Mouse (Mus musculus) kidney, postnatal 0 days (tissue): ENCODE measurements around the gene Utrn. TPM values are rescaled to one million over a fixed set of nuclear protein-coding genes. Genes with fewer than 3 reads are reported as not detected.
A peak's percentile ranks its signal among the peaks of the same experiment; 100 is the strongest.

Experiments used
- ATAC-seq: fragments of 200-750 bp; cut with Nextera tagmentation; replicated peaks from 2 replicates; pipeline ENCODE4 v1.8.0; 2017; ENCODE audit warnings: low read depth, moderate number of reproducible peaks, moderate TSS enrichment, moderate library complexity; ENCODE audit not compliant: low FRiP score
- DNase-seq: peaks from one replicate; pipeline ENCODE4 v3.0.0-alpha.2; 2016; ENCODE audit warnings: low spot score
- H3K27ac ChIP-seq: fragments of 300-500 bp; sonication (generic); 2 replicates; pipeline ENCODE4 v1.5.1; 2014; ENCODE audit warnings: mild to moderate bottlenecking
- H3K27me3 ChIP-seq: fragments of 300-500 bp; sonication (generic); 2 replicates; pipeline ENCODE4 v1.6.1; 2014; ENCODE audit warnings: low read length, mixed read lengths; ENCODE audit not compliant: insufficient read depth
- H3K36me3 ChIP-seq: fragments of 300-500 bp; sonication (generic); 2 replicates; pipeline ENCODE4 v1.6.1; 2014; ENCODE audit warnings: low read length, mixed read lengths; ENCODE audit not compliant: insufficient read depth
- H3K4me1 ChIP-seq: fragments of 300-500 bp; sonication (generic); replicated peaks from 2 replicates; pipeline ENCODE4 v1.6.1; 2014; ENCODE audit warnings: antibody characterized with exemption, low read length, mixed read lengths; ENCODE audit not compliant: insufficient read depth
- H3K4me2 ChIP-seq: fragments of 300-500 bp; sonication (generic); 2 replicates; pipeline ENCODE4 v1.6.1; 2014; ENCODE audit warnings: mild to moderate bottlenecking, low read length, moderate library complexity, mixed read lengths
- H3K4me3 ChIP-seq: fragments of 300-500 bp; sonication (generic); replicated peaks from 2 replicates; pipeline ENCODE4 v1.5.1; 2014; ENCODE audit warnings: low read depth, low read length
- H3K9ac ChIP-seq: fragments of 300-500 bp; sonication (generic); 2 replicates; pipeline ENCODE4 v1.6.1; 2014; ENCODE audit warnings: low read depth, low read length
- H3K9me3 ChIP-seq: fragments of 300-500 bp; sonication (generic); replicated peaks from 2 replicates; pipeline ENCODE4 v1.6.1; 2016; ENCODE audit warnings: low read length, inconsistent platforms, mixed read lengths
- CTCF ChIP-seq: IDR thresholded peaks from 2 replicates; pipeline ENCODE4 v1.5.1; 2016; ENCODE audit warnings: antibody characterized with exemption, low read depth, mild to moderate bottlenecking, moderate library complexity
- WGBS: fragments of 180-500 bp; shearing (Covaris S2); extraction: QIAGEN DNeasy Blood & Tissue Kit; methylation state at CpG from one replicate; pipeline ENCODE4 v1.1.7; 2014; 5-methylcytosine and 5-hydroxymethylcytosine counted together
- polyA plus RNA-seq: library from polyadenylated mRNA; unstranded; fragments of >200 nt; fragmentation: Nextera tagmentation; extraction: Ambion mirVana; gene quantifications from 2 replicates; pipeline ENCODE4 v1.2.1, GENCODE M21; 2015

Utrn gene
- polyA plus RNA-seq, 1 experiment from 2014 or later, result 59.0 TPM

GRCm38 (mm10) chr10:12888373-12888772, 19.2 kb upstream of the Utrn start:
- no peaks in the 10 kb centered on the region for H3K36me3 ChIP-seq
- H3K27ac ChIP-seq, result no peak overlapping the region
- no peak overlapping the region for H3K4me3 ChIP-seq
- WGBS, result 55% methylated on average over 13 of the region's 13 CpGs
- H3K27me3 ChIP-seq, result no peaks in the 10 kb centered on the region
- ATAC-seq (no peak; the same call in 1 of the 2 replicates), DNase-seq (peak; percentile 56)
- H3K9me3 ChIP-seq, result no peaks in the 10 kb centered on the region
- no peak overlapping the region for H3K9ac ChIP-seq
- H3K4me2 ChIP-seq, result no peak overlapping the region
- no peaks in the 10 kb centered on the region; the same call in 1 of the 2 replicates for H3K4me1 ChIP-seq
- no peak for TF ChIP-seq CTCF

- H3K4me2 ChIP-seq, result no peak overlapping the region
- 72% methylated on average over 2 of the region's 2 CpGs for WGBS
- ATAC-seq (no peak), DNase-seq (no peak)
- H3K9me3 ChIP-seq, result no peaks in the 10 kb centered on the region
- H3K4me3 ChIP-seq, result no peak overlapping the region
- H3K4me1 ChIP-seq, result no peaks in the 10 kb centered on the region; the same call in 1 of the 2 replicates
- no peak for TF ChIP-seq CTCF
- H3K27ac ChIP-seq, result no peak overlapping the region
- H3K9ac ChIP-seq, result no peak overlapping the region
- H3K36me3 ChIP-seq, result no peaks in the 10 kb centered on the region
- H3K27me3 ChIP-seq, result no peaks in the 10 kb centered on the region
These were observed 18.6 kb upstream of the Utrn start for GRCm38 (mm10) chr10:12887792-12888191.

GRCm38 (mm10) chr10:12884308-12884948, 15.3 kb upstream of the Utrn start:
- 43% methylated on average over 8 of the region's 8 CpGs for WGBS
- TF ChIP-seq CTCF, result no peak
- H3K27me3 ChIP-seq, result no peaks in the 10 kb centered on the region
- no peaks in the 10 kb centered on the region for H3K36me3 ChIP-seq
- ATAC-seq (peak; percentile 40; the same call in 1 of the 2 replicates), DNase-seq (peak; percentile 62)
- no peaks in the 10 kb centered on the region; the same call in 1 of the 2 replicates for H3K4me1 ChIP-seq
- no peak overlapping the region for H3K27ac ChIP-seq
- no peaks in the 10 kb centered on the region for H3K9me3 ChIP-seq
- no peak overlapping the region for H3K4me3 ChIP-seq
- no peak overlapping the region for H3K4me2 ChIP-seq
- no peak overlapping the region for H3K9ac ChIP-seq

GRCm38 (mm10) chr10:12881911-12882310, 12.7 kb upstream of the Utrn start:
- no peak for DNase-seq

GRCm38 (mm10) chr10:12879313-12879695, 10.1 kb upstream of the Utrn start:
- Histone ChIP-seq H3K9ac (no peak overlapping the region), H3K4me1 (peaks cover 4% of the 10 kb centered on the region; the same call in 1 of the 2 replicates), H3K36me3 (no peaks in the 10 kb centered on the region), H3K27me3 (no peaks in the 10 kb centered on the region), H3K4me3 (no peak overlapping the region), H3K9me3 (no peaks in the 10 kb centered on the region), H3K4me2 (0 out of 2 replicates have a peak overlapping the region, but pooled peaks have one; percentile 3), H3K27ac (no peak overlapping the region)
- no peak for TF ChIP-seq CTCF
- ATAC-seq (no peak), DNase-seq (no peak)
- WGBS, result 26% methylated on average over 3 of the region's 3 CpGs

More at GRCm38 (mm10) chr10:12881911-12882310, 12.7 kb upstream of the Utrn start:
- WGBS, result 77% methylated on average over 4 of the region's 4 CpGs
- H3K4me1 ChIP-seq, result peaks cover 4% of the 10 kb centered on the region; the same call in 1 of the 2 replicates
- H3K36me3 ChIP-seq, result no peaks in the 10 kb centered on the region
- H3K9ac ChIP-seq, result no peak overlapping the region
- H3K4me2 ChIP-seq, result no peak overlapping the region
- H3K27ac ChIP-seq, result no peak overlapping the region
- no peak for ATAC-seq
- H3K9me3 ChIP-seq, result no peaks in the 10 kb centered on the region
- no peak overlapping the region for H3K4me3 ChIP-seq
- no peak for TF ChIP-seq CTCF
- no peaks in the 10 kb centered on the region for H3K27me3 ChIP-seq

GRCm38 (mm10) chr10:12878661-12879312, 9.6 kb upstream of the Utrn start:
- no peaks in the 10 kb centered on the region for H3K27me3 ChIP-seq
- DNase-seq, result peak; percentile 67
- no peak overlapping the region for H3K27ac ChIP-seq
- no peaks in the 10 kb centered on the region for H3K36me3 ChIP-seq
- 11% methylated on average over 14 of the region's 14 CpGs for whole genome bisulfite sequencing
- H3K4me2 ChIP-seq, result peak overlapping the region; percentile 26; the same call in 1 of the 2 replicates
- peak; percentile 50; the same call in 1 of the 2 replicates for ATAC-seq
- H3K9ac ChIP-seq, result no peak overlapping the region
- H3K4me1 ChIP-seq, result 0 out of 2 replicates have a peak, but pooled peaks cover 4% of the 10 kb centered on the region
- TF ChIP-seq CTCF, result no peak
- H3K4me3 ChIP-seq, result no peak overlapping the region
- no peaks in the 10 kb centered on the region for H3K9me3 ChIP-seq
